Mouse (Mus musculus) ovary, adult 2 months (tissue): Measurements from ENCODE around the gene Bbs7. TPM values are rescaled to one million over a fixed set of nuclear protein-coding genes. Genes with fewer than 3 reads are reported as not detected.

ENCODE experiments used
- polyA plus RNA-seq: library from polyadenylated mRNA; depleted of rRNA; stranded (reverse); fragments of >200 nt; gene quantifications from 2 replicates; pipeline ENCODE4 v1.2.3, GENCODE M21; 2012; rRNA removed

The Bbs7 gene
- 1.4 and 2.1 TPM in 2 replicates for polyA plus RNA-seq

GRCm38 (mm10) chr3:36613202-36613907 lies at the start of gene Bbs7:
TSS of gene Bbs7 (minus strand) at chr3:36613477.

GRCm38 (mm10) chr3:36571827-36572378 lies 41.4 kb downstream of the Bbs7 start, which contains the start of gene Ccna2:
TSS of gene Ccna2 (minus strand) at chr3:36572150.

GRCm38 (mm10) chr3:36552406-36553047 lies 60.8 kb downstream of the Bbs7 start, which contains the start of gene Exosc9:
TSS of gene Exosc9 (plus strand) at chr3:36552606.

Other genes with a start within 250 kb of the Bbs7 start
- gene Anxa5, start 137.6 kb downstream of the Bbs7 start, polyA plus RNA-seq = 731 and 952 TPM in 2 replicates
- gene 1810062G17Rik, start 137.5 kb downstream of the Bbs7 start, polyA plus RNA-seq = 1.9 and 2.1 TPM in 2 replicates
- 0.07 and 0.20 TPM in 2 replicates for gene Gm11549, start 91.7 kb downstream of the Bbs7 start, polyA plus RNA-seq
- gene Exosc9, start 60.9 kb downstream of the Bbs7 start, polyA plus RNA-seq = 5.7 and 7.3 TPM in 2 replicates
- gene Ccna2, start 41.3 kb downstream of the Bbs7 start, polyA plus RNA-seq = 68.2 and 95.3 TPM in 2 replicates
- 7.6 and 10.8 TPM in 2 replicates for gene Trpc3, start 76.7 kb upstream of the Bbs7 start, polyA plus RNA-seq
- gene 4932438A13Rik, start 249.6 kb upstream of the Bbs7 start, polyA plus RNA-seq = 8.0 and 9.1 TPM in 2 replicates